Mouse (Mus musculus) telencephalon, adult 2 months (tissue): Measurements from ENCODE around the gene Gmppa.

ENCODE experiments used
- DNase-seq: peaks from one replicate; pipeline ENCODE4 v3.0.0-alpha.2; 2011; ENCODE audit warnings: low read depth, low spot score

Gmppa gene

DNA sequence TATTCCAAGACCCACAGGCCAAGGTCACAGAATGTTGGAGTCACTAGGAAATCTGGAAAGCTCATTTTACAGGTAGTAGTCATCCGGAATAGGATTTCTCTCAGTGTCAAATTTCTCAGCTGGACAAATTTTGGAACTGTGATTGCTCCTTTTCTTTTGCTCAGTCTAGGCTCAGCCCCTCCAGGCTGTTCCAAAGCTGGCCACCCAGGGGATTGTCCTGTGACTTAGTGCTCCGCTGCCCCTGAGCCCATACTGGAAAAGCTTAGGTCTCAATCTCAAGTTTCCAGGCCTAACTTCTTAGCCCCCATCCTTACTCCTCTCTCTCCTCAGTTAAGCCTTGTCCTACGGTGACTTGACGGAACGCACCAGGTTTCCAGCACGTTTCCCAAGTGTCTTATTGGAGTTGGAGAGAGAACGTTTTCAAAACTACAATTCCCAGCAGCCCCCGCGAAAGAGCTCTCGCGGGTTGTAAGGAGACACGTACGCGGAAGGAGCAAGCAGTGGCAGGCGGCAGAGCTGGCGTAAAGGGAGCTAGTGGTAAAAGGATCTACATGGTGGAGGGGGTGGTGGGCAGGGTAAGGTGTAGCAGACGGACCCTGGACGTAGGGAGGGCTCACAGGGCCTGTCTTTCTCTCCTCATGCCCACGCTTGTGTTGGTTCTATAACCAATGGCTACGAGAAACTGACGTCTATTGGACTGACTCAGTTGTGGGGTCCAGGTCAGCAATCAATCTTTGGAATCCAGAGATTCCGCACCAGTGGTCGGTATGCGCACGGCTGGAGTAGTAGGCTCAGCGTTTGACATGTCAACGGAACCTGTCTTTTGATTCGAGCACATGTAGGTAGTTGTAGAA lies at the start of gene Gmppa:
Gene Gmppa, plus strand, starts transcription at position 456 of the 854 bp plus-strand sequence.
- peak; percentile 87 for DNase-seq

DNA sequence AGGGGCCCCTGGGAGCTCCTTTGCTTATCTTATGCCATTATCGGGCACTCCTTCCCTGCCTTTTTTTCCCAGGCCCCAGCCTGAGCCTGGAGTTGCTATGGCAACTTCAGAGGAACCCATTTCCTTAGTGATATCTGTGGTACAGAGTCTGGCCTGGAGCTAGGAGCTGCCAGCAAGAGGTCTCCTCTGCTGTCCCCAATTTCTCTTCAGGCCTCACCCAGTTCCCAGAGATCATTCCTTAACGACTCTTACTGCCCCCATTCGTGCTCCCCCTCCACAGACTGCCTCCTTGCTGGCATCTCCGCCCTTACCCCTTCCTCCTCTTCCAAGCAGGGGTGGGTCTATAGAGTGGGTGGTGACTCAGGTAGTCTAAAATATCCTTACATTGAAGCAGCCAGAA lies 49.6 kb upstream of the Gmppa start:
- DNase-seq = no peak

DNA sequence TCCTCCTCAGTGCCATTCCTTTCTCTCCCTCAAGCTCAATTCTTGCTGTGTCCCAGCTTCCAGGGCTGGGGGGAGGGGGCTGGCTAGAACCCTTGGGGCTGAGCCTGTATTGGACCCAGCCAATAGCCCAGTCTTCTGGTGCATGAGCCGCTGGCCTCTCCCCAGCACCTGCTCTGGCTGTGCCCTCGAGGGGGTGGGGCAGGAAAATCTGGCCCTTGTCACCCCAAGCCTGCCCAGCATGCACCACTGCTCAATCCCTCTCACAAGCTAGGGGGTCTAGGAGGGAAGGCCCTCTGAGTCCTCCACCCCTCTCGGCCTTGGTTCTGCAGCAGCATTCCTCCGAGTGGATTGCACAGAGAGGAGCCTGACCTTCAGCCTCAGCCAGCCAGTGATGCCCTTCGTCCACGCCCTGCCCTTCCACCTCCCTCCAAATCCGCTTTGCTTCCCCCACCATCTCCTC lies 48.2 kb upstream of the Gmppa start:
- no peak for DNase-seq

DNA sequence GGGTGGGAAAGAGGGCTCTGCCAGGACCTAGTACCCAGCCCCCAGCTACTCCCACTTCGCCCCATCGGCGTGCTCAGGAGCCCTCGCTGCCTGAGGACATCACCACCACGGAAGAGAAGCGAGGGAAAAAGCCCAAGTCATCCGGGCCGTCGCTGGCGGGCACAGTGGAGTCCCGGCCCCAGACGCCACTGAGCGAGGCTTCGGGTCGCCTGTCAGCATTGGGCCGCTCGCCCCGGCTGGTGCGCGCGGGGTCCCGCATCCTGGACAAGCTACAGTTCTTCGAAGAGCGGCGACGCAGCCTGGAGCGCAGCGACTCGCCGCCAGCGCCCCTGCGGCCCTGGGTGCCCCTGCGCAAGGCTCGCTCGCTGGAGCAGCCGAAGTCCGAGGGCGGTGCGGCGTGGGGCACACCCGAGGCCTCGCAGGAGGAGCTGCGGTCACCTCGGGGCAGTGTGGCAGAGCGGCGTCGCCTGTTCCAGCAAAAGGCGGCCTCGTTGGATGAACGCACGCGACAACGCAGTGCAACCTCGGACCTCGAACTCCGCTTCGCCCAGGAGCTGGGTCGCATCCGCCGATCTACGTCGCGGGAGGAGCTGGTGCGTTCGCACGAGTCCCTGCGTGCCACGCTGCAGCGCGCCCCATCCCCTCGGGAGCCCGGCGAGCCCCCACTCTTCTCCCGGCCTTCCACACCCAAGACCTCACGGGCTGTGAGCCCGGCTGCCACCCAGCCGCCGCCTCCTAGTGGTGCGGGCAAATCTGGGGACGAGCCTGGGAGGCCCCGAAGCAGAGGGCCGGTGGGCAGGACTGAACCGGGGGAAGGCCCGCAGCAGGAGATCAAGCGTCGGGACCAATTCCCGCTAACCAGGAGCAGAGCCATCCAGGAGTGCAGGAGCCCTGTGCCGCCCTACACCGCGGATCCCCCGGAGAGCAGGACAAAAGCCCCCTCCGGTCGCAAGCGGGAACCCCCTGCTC lies 47.5 kb upstream of the Gmppa start:
- DNase-seq = no peak

DNA sequence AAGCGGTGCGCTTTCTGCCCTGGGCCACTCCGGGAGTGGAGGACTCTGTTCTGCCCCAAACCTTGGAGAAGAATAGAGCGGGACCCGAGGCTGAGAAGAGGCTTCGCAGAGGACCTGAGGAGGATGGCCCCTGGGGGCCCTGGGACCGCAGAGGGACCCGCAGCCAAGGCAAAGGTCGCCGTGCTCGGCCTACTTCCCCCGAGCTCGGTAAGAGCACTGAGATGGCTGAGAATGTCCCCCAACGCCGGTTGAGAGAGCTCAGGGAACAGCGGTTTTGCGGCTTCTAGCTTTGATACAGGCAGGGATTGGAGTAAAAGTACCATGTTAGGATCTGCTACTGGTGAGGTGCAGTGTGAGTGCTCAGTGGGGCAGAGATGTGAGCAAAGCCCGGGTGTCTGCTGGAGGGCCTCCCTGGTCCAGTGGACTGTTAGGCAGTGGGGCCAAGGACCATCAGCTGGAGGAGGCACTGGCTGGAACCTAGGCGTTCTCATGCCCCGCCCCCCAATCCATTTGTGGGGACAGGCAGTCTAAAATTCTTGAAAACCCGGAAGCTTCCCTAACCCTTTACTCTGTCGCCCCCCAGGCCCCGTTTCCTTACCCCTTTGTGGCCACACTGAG lies 46.7 kb upstream of the Gmppa start:
- DNase-seq = no peak

DNA sequence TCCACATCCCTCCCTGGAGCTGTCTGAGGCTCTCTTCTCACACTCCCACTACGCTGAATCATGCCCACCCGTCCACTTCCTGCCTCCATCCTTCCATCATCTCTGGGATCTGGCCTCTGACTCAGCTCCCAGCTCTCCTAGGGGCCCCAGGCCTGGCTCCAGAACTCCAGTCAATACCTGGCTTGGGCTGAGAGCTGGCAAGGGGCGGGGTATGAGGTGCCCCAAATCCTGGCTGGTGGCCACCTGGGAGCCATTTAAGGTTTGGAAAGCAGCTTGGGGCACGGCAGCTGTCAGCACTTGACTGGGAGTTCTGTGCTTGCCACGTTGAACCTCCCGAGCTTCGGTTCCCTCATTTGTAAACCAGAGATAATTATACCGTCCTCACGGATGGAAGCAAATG lies 42.6 kb upstream of the Gmppa start:
- no peak for DNase-seq

DNA sequence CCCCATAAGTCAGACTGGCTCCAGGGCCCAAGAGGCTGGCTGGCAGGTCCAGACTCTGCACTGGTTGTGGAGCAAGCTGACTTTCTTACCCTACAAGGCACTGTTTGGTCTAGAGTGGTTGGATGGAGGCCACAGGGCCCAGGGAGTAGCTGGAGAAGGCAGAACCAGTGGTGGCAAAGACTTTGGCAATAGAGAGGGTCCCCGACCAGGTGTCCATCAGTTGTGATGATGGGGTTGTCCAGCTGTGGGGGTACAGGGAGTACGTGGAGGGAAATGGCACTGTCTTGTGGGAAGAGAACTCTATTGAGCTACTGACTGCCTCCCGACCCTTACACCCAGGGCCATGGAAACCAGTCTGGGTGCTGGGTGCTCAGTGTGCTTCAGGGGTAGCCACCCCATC lies 41.9 kb upstream of the Gmppa start:
- DNase-seq = no peak

DNA sequence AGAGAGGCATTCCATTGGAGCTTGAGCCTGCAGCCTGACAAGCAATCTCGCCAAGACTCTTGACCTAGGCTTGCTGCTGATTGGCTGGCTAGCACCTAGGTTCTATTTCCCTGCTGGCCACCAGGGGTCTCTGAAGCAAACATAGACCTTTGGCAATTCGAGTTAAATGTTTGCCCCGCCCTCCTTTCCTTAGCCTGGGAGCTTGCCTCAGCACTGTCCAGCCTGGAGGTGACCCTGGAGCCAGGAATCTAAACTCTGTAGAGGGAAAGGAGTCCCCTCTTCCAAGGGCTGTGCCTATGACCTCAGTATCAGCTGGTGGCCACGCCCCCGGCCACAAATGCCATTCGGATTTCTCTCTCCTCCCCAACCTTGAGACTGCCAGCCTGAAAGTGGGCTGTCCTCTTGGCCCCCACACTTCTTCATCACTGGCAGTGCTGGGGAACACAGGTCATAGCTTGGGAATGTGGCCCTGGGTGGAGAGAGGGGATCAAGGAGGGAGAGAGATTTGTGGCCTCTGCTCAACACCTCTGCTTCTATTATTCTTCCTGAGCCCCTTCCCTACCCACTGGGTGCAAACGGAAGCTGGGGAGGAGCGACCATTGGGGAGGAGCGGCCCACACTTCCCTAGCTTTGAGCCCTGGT lies 36.8 kb upstream of the Gmppa start:
- DNase-seq = no peak

DNA sequence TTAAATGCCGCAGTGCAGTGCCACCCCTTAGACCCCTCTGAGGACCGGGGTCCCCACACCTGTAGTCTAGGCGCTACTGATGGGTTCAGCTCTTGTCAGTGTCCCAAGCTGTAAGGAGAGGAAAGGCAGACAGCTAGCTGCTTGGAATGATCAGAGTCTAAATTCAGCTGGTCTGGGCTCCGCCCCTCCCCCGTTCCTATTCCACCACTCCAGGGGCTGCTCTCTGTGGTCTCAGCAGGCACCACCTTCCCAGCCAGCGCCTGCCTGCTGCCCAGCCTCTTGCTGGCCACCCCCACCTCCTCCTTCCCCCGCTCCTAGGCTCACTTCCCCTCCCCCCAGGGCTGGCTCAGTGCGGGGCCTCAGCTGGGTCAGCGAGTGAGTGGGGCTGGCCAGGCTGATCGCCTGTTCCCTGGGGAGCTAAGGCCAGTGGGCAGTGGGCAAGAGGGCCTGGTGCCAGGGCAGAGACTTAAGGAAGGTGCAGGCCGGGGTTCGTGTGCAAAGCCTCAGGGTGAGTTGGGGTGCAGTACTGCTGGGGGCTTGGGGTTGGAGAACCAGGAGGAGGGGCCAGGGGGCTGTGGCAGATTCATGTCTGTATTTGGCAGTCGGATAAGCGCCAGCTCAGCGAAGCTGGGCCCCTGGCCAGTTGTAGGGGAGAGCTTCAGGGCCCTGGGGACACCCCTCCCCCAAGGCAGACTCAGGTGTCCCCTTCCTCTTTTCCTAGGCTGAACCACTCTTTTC lies 35.8 kb upstream of the Gmppa start:
- DNase-seq = no peak

DNA sequence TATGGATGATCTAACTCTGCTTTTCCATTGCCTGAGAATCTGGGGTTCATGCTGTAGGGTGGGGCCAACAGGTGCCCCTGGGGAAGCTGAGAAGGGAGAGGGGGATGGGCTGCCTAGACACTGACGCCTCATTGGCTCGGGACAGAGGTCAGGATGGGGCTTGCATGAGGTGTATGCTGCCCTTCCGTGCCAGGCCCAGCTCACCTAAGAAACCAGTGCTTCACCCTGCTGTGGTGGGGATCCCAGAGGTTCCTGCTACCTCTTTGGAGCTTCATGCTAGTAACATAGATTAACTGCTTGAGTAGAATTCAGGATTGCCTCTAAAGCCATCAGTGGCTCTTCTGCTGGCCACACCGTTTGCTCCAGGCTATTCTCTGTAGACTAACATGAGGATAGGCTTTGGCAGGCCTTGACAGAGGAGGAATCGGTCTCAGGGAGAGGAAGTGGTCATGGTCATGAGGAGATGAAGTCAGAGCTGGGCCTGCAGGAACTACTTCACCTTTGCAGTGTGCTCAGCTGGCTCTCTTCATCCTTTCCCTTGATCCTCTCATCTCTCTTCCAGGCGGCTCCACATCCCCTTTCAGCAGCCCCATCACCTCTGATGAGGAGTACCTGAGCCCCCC lies 35.1 kb upstream of the Gmppa start:
- DNase-seq = no peak

DNA sequence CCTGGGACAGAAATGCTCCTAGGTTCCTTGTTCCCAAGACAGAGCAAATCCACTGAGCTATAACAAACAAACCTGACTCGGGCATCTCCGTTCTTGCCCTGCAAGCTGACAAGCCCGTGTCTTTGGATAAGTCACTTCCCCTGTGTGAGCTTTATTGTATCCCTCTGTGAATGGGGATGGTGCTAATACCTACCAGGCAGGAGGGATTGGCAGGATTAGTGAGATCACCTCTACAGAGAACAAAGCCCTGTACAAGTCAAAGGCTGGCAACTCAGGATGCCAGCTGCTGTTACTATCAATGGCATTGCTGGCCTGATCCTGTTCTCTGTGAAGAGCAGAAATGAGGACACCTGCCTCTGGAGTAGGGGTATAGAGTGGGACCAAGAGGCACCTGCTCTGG lies 30.2 kb upstream of the Gmppa start:
- no peak for DNase-seq

DNA sequence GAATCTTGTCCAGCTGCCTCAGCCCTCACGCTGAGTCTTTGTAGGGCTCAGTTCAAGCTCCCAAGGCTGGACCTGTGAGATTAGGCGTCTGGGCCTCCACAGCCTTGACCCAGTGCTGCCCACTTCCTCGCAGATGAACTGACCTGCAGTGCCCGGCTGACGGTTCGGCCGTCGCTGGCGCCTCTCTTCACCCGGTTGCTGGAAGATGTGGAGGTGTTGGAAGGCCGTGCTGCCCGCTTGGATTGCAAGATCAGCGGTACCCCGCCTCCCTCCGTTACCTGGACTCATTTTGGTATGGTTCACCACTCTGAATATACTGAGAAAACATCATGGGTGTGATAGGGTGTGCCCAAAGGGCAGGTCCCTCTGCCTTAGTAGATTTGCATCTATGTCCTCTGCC lies 29.6 kb upstream of the Gmppa start:
- DNase-seq = no peak

DNA sequence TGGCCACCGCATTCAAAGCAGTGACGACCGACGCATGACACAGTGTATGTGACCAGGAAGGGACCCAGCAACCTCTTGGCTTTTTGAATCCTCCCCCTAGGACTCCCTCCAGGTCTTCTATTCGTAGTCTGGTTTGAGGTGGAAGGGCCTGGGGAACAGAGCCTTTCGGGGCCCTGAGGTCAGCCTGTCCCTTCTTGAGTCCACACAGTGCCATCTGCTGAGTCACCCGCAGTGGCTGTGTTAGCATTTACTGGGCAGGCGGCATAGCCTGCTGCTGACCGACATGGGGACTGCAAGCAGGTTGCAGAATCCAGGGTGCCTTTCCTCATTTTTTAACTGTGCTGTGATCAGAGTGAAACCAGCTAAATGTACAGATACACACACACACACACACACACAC lies 28.7 kb upstream of the Gmppa start:
- DNase-seq = no peak

DNA sequence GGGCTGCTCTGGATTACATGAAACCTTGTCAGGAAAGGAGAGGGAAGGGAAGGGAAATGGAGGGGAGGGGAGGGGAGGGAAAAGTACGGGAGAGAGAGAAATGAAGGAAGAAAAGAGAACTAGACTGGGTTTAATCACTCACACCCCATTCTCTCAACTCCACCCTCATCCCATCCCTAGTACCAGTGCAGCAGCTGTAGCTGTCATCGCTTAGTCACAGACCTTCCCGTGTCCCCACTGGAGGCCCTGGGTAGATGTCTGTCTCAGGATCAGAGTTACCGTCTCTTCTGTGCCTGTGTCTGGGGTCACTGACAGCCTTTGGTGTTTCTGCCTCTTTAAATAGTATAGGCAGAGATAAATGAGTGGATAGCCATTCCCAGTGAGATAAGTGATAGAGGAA lies 27.5 kb upstream of the Gmppa start:
- no peak for DNase-seq

DNA sequence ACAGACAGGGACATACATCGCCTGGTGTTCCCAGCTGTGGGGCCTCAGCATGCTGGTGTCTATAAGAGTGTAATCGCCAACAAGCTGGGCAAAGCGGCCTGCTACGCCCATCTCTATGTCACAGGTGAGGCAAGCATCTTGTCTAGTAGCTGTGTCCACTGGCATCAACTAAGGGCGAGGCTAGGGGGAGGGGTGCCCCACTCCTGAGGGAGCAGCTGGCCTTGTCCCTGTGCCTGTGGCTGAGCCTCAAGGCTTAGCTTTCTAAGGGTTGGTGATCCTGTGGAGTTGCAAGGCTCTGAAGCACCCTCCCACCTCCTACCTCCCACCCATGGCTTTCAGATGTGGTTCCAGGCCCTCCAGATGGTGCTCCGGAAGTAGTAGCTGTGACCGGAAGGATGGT lies 25.8 kb upstream of the Gmppa start:
- no peak for DNase-seq

DNA sequence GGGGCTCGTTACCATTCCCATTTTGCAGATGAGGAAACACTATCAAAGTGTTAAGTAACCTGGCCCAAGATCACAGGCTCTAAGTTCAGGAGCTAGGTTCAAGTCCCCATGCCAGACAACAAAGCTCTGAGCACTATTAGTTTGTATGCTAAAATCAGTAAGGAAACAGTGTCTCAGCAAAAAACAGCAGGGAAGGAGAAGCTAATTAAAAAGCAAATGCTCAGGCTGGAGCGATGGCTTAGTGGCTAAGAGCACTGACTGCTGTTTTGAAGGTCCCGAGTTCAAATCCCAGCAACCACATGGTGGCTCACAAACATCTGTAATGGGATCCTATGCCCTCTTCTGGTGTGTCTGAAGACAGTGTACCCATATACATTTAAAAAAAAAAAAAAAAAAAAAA lies 23.5 kb upstream of the Gmppa start:
- DNase-seq = no peak

DNA sequence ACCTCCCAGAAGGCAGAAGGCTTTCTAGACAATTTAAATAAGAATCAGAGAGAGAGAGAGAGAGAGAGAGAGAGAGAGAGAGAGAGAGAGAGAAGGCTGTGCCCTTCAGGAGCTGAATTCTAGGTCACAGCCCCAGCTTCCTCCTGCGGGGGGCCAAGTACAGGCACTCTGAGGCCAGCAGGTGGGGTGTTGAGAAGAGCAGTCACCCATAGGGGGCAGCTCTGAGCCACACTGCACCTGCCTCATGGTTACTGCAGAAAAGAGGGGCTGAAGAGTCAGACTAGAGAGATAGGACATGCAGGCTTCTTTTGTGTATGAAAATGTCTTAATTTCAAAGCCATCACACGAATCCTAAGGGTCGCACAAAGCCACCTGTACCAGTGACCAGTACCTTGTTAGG lies 22.0 kb upstream of the Gmppa start:
- DNase-seq = no peak

DNA sequence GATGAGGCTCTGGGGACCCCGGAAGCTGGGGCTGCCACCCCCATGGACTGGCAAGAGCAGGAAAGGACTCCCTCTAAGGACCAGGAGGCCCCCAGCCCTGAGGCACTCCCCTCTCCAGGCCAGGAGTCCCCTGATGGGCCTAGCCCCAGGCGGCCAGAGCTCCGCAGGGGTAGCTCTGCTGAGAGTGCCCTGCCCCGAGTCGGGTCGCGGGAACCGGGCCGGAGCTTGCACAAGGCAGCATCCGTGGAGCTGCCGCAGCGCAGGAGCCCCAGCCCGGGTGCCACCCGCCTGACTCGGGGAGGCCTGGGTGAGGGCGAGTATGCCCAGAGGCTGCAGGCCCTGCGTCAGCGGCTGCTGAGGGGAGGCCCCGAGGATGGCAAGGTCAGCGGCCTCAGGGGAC lies 13.9 kb upstream of the Gmppa start:
- no peak for DNase-seq

DNA sequence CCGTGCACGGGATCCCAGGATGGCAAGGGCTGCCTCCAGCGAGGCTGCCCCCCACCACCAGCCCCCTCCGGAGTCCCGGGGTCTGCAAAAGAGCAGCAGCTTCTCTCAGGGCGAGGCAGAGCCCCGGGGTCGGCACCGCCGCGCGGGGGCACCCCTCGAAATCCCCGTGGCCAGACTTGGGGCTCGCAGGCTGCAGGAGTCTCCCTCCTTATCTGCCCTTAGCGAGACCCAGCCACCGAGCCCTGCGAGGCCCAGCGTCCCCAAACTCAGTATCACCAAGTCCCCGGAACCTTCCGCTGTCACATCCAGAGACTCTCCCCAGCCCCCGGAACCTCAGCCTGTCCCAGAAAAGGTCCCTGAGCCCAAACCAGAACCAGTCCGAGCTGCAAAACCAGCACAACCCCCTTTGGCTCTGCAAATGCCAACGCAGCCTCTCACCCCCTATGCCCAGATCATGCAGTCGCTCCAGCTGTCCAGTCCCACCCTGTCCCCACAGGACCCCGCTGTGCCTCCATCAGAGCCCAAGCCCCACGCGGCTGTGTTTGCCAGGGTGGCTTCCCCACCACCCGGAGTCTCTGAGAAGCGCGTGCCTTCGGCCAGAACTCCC lies 13.4 kb upstream of the Gmppa start:
- DNase-seq = no peak

DNA sequence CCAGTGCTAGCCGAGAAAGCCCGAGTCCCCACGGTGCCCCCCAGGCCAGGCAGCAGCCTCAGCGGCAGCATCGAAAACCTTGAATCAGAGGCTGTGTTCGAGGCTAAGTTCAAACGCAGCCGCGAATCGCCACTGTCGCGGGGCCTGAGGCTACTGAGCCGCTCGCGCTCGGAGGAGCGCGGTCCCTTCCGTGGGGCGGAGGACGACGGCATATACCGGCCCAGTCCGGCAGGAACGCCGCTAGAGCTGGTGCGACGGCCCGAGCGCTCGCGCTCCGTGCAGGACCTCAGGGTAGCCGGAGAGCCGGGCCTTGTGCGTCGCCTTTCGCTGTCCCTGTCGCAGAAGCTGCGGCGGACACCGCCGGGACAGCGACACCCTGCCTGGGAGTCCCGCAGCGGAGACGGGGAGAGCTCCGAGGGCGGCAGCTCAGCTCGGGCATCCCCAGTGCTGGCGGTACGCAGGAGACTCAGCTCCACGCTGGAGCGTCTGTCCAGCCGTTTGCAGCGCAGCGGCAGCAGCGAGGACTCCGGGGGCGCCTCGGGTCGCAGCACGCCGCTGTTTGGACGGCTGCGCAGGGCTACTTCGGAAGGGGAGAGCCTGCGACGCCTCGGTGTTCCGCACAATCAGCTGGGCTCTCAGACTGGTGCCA lies 12.8 kb upstream of the Gmppa start:
- no peak for DNase-seq
